Mouse (Mus musculus): ENCODE results near the gene Snx21.
A peak's percentile ranks its signal among the peaks of the same experiment; 100 is the strongest.

Gene Snx21

GRCm38 (mm10) chr2:164829090-164829489 lies 43.5 kb downstream of the Snx21 start:
- no peak for DNase-seq (ENCODE audit: low read depth)

GRCm38 (mm10) chr2:164831029-164831428 lies 45.4 kb downstream of the Snx21 start:
- DNase-seq (ENCODE audit: low read depth): no peak

- peak; percentile 40 for DNase-seq (ENCODE audit: low read depth)
Measured at GRCm38 (mm10) chr2:164832032-164832747, 46.6 kb downstream of the Snx21 start.

GRCm38 (mm10) chr2:164832748-164833301 lies 47.2 kb downstream of the Snx21 start, which contains the start of gene Ctsa:
TSS of gene Ctsa (plus strand) at chr2:164832873.
- peak; percentile 88 for DNase-seq (ENCODE audit: low read depth)

GRCm38 (mm10) chr2:164833314-164833959 lies 47.8 kb downstream of the Snx21 start, which contains the start of gene Neurl2:
TSS of gene Neurl2 (minus strand) at chr2:164833456.
- peak; percentile 100 for DNase-seq (ENCODE audit: low read depth)

- peak; percentile 60 for DNase-seq (ENCODE audit: low read depth)
Measured at GRCm38 (mm10) chr2:164834531-164834930, 48.9 kb downstream of the Snx21 start.

GRCm38 (mm10) chr2:164835164-164835563 lies 49.5 kb downstream of the Snx21 start:
- no peak for DNase-seq (ENCODE audit: low read depth)
